Mouse (Mus musculus): ENCODE results near the gene Msx1. TPM values are rescaled to one million over a fixed set of nuclear protein-coding genes. Genes with fewer than 3 reads are reported as not detected.
A peak's percentile ranks its signal among the peaks of the same experiment; 100 is the strongest.

Msx1 gene
- total RNA-seq, 2 experiments from 2014 or later: 4.7 to 4.9 TPM

GRCm38 (mm10) chr5:37825611-37826445, 1.4 kb upstream of the Msx1 start:
- DNase-seq: no peak

- no peak for DNase-seq
These were observed 773 bp upstream of the Msx1 start for GRCm38 (mm10) chr5:37825111-37825600.

GRCm38 (mm10) chr5:37823721-37824460, 492 bp downstream of the Msx1 start:
- DNase-seq: peak; percentile 31

GRCm38 (mm10) chr5:37822791-37823720, 1.3 kb downstream of the Msx1 start:
- peak; percentile 26 for DNase-seq

GRCm38 (mm10) chr5:37822116-37822707, 2.2 kb downstream of the Msx1 start:
- DNase-seq: no peak

- no peak for DNase-seq
These were observed 3.2 kb downstream of the Msx1 start for GRCm38 (mm10) chr5:37821111-37821601.

- DNase-seq: no peak
These were observed 3.7 kb downstream of the Msx1 start for GRCm38 (mm10) chr5:37820689-37821088.

GRCm38 (mm10) chr5:37819971-37820370, 4.4 kb downstream of the Msx1 start:
- no peak for DNase-seq

GRCm38 (mm10) chr5:37819541-37819940, 4.8 kb downstream of the Msx1 start:
- DNase-seq: no peak

- no peak for DNase-seq
These were observed 5.7 kb downstream of the Msx1 start for GRCm38 (mm10) chr5:37818533-37819215.

GRCm38 (mm10) chr5:37817658-37818532, 6.5 kb downstream of the Msx1 start:
- DNase-seq: no peak

- peak; percentile 74 for DNase-seq
These were observed 7.3 kb downstream of the Msx1 start for GRCm38 (mm10) chr5:37816907-37817657.

- DNase-seq: no peak
These were observed 8.5 kb downstream of the Msx1 start for GRCm38 (mm10) chr5:37815909-37816308.

- DNase-seq: no peak
These were observed 10.2 kb downstream of the Msx1 start for GRCm38 (mm10) chr5:37814169-37814568.

- no peak for DNase-seq
These were observed 19.1 kb downstream of the Msx1 start for GRCm38 (mm10) chr5:37805291-37805690.

- DNase-seq: peak; percentile 46
These were observed 19.8 kb downstream of the Msx1 start for GRCm38 (mm10) chr5:37804512-37805118.

- no peak for DNase-seq
These were observed 27.1 kb downstream of the Msx1 start for GRCm38 (mm10) chr5:37797251-37797650.

GRCm38 (mm10) chr5:37796751-37797150, 27.6 kb downstream of the Msx1 start:
- DNase-seq: no peak

GRCm38 (mm10) chr5:37795691-37796090, 28.7 kb downstream of the Msx1 start:
- DNase-seq: no peak

Measured in heart, postnatal 4 days (tissue).